Comparison of ENCODE assay signal across 8 mouse cellular contexts in genomic region chr6:112930011-112930451, GRCm38 (mm10). TPM values are rescaled to one million over a fixed set of nuclear protein-coding genes. Genes with fewer than 3 reads are reported as not detected.
A peak's percentile ranks its signal among the peaks of the same experiment; 100 is the strongest.
DNase-seq lines count a peak whose midpoint lies in the region; ATAC-seq and TF ChIP-seq lines count a peak whose summit lies in the region.

No protein-coding gene starts in this region.

- no peak for TF ChIP-seq CTCF in liver, postnatal 0 days (IDR thresholded peaks at IDR 0.05; ENCODE audit: low read depth)
- TF ChIP-seq CTCF in olfactory bulb, adult 2 months (IDR thresholded peaks at IDR 0.05; ENCODE audit: insufficient read depth, low read depth, low read length): no peak

- H3K4me1 ChIP-seq in liver, embryonic 12.5 days: peaks cover 13% of the 10 kb centered on the region
- no peaks in the 10 kb centered on the region for H3K4me1 ChIP-seq in liver, postnatal 0 days (ENCODE audit: insufficient read depth)
- H3K4me1 ChIP-seq in hindbrain, embryonic 14.5 days (replicated peaks; ENCODE audit: control insufficient read depth, insufficient read depth, low read length): peaks cover 78% of the 10 kb centered on the region
- H3K4me1 ChIP-seq in olfactory bulb, adult 2 months (ENCODE audit: control insufficient read depth, insufficient read depth, low read length): peaks cover 21% of the 10 kb centered on the region

- no peak for TF ChIP-seq EP300 in liver, postnatal 0 days (IDR thresholded peaks at IDR 0.05; ENCODE audit: low read depth)

- peak overlapping the region; percentile 18; the same call in 1 of the 2 replicates for H3K4me2 ChIP-seq in liver, embryonic 12.5 days
- no peak overlapping the region for H3K4me2 ChIP-seq in liver, postnatal 0 days (ENCODE audit: low read depth, low read length)
- H3K4me2 ChIP-seq in hindbrain, embryonic 14.5 days (replicated peaks): peak overlapping the region; percentile 43

- no peak overlapping the region for H3K27ac ChIP-seq in liver, embryonic 12.5 days
- no peak overlapping the region for H3K27ac ChIP-seq in liver, postnatal 0 days (ENCODE audit: low read depth)
- H3K27ac ChIP-seq in hindbrain, embryonic 14.5 days: peak overlapping the region; percentile 81
- 0 out of 2 replicates have a peak overlapping the region, but pooled peaks have one; percentile 1 for H3K27ac ChIP-seq in olfactory bulb, adult 2 months (ENCODE audit: insufficient read depth, low read depth, low read length)

- no peaks in the 10 kb centered on the region for H3K9me3 ChIP-seq in liver, embryonic 12.5 days (replicated peaks)
- no peaks in the 10 kb centered on the region for H3K9me3 ChIP-seq in liver, postnatal 0 days (ENCODE audit: low read length)
- no peaks in the 10 kb centered on the region for H3K9me3 ChIP-seq in hindbrain, embryonic 14.5 days (ENCODE audit: control insufficient read depth, low read length)

- no peak for TF ChIP-seq POLR2A in olfactory bulb, adult 2 months (IDR thresholded peaks at IDR 0.05; ENCODE audit: insufficient read depth, low read depth, low read length)

- no peaks in the 10 kb centered on the region for H3K27me3 ChIP-seq in liver, embryonic 12.5 days (replicated peaks)
- no peaks in the 10 kb centered on the region for H3K27me3 ChIP-seq in liver, postnatal 0 days (ENCODE audit: insufficient read depth, low read length)
- no peaks in the 10 kb centered on the region for H3K27me3 ChIP-seq in hindbrain, embryonic 14.5 days (ENCODE audit: control insufficient read depth, insufficient read depth, low read length)

- ATAC-seq in liver, embryonic 12.5 days: peak; percentile 52
- ATAC-seq in liver, postnatal 0 days: no peak
- ATAC-seq in hindbrain, embryonic 14.5 days (ENCODE audit: low FRiP score): peak; percentile 81

- no peak overlapping the region for H3K9ac ChIP-seq in liver, embryonic 12.5 days
- no peak overlapping the region for H3K9ac ChIP-seq in liver, postnatal 0 days (replicated peaks)
- H3K9ac ChIP-seq in hindbrain, embryonic 14.5 days: peak overlapping the region; percentile 35

- DNase-seq in liver, postnatal 0 days: no peak
- peak; percentile 57 for DNase-seq in embryo, embryonic 9.5 days (ENCODE audit: extremely low spot score)
- peak; percentile 70 for DNase-seq in hindbrain, embryonic 14.5 days (ENCODE audit: low spot score)
- DNase-seq in right cerebral cortex, postnatal 10 days (ENCODE audit: low spot score in 2 of 2): no peak
- no peak for DNase-seq in thymus, postnatal 10 days (ENCODE audit: low spot score in 2 of 2)
- no peak for DNase-seq in urinary bladder, postnatal 4 days (ENCODE audit: low spot score in 2 of 2)

- H3K4me3 ChIP-seq in liver, embryonic 12.5 days: no peak overlapping the region
- H3K4me3 ChIP-seq in liver, postnatal 0 days (ENCODE audit: low read depth, low read length): no peak overlapping the region
- 0 out of 2 replicates have a peak overlapping the region, but pooled peaks have one; percentile 7 for H3K4me3 ChIP-seq in hindbrain, embryonic 14.5 days (replicated peaks; ENCODE audit: low read length)
- H3K4me3 ChIP-seq in olfactory bulb, adult 2 months (ENCODE audit: insufficient read depth, low read depth, low read length): no peak overlapping the region

- WGBS in liver, embryonic 12.5 days (ENCODE audit: insufficient replicate concordance): 40% methylated on average over 5 of the region's 5 CpGs
- WGBS in liver, postnatal 0 days (ENCODE audit: insufficient replicate concordance): 51% methylated on average over 5 of the region's 5 CpGs
- WGBS in hindbrain, embryonic 14.5 days: 7% methylated on average over 5 of the region's 5 CpGs
- 13% methylated on average over 5 of the region's 5 CpGs for WGBS in olfactory bulb, adult 2 months

- no peaks in the 10 kb centered on the region for H3K36me3 ChIP-seq in liver, embryonic 12.5 days
- no peaks in the 10 kb centered on the region for H3K36me3 ChIP-seq in liver, postnatal 0 days (replicated peaks; ENCODE audit: insufficient read depth, low read length)
- H3K36me3 ChIP-seq in hindbrain, embryonic 14.5 days (replicated peaks; ENCODE audit: control insufficient read depth, insufficient read depth): no peaks in the 10 kb centered on the region

RNA-seq across cellular contexts. Expression of gene Srgap3, which starts 17.0 kb away (rescaled TPM):
- polyA plus RNA-seq in liver, embryonic 12.5 days (2016; fragmentation: Nextera tagmentation; extraction: Ambion mirVana): 0.85 and 1.3 TPM in 2 replicates
- 0.13 and 0.26 TPM in 2 replicates for polyA plus RNA-seq in liver, postnatal 0 days (2015; fragmentation: Nextera tagmentation; extraction: Ambion mirVana)
- polyA plus RNA-seq in hindbrain, embryonic 14.5 days (2014; fragmentation: Nextera tagmentation; extraction: Ambion mirVana): 49.9 and 50.7 TPM in 2 replicates
- polyA plus RNA-seq in olfactory bulb, adult 2 months (2012; ENCODE audit: insufficient read depth, insufficient read length, low replicate concordance, missing spikeins): 68.5 and 77.3 TPM in 2 replicates

Comparison
In these comparisons a context has a peak if more than half of its experiments do, and no peak if none do; other contexts are left out.
1. H3K27ac ChIP-seq: peak in hindbrain, embryonic 14.5 days (single experiment) and olfactory bulb, adult 2 months (single experiment); none in liver, embryonic 12.5 days (single experiment) and liver, postnatal 0 days (single experiment).
2. DNase-seq: peak in embryo, embryonic 9.5 days (single experiment) and hindbrain, embryonic 14.5 days (single experiment); none in liver, postnatal 0 days (single experiment), right cerebral cortex, postnatal 10 days (0 of 2), thymus, postnatal 10 days (0 of 2) and urinary bladder, postnatal 4 days (0 of 2).
3. RNA of gene Srgap3, which starts 17.0 kb away (polyA plus RNA-seq): 68.5 to 77.3 TPM in olfactory bulb, adult 2 months and 49.9 to 50.7 TPM in hindbrain, embryonic 14.5 days; 0.85 to 1.3 TPM in liver, embryonic 12.5 days and 0.13 to 0.26 TPM in liver, postnatal 0 days; every median in the first group is over 10 times any median in the second.